Mouse (Mus musculus): Measurements from ENCODE around the gene Pde2a.

DNA sequence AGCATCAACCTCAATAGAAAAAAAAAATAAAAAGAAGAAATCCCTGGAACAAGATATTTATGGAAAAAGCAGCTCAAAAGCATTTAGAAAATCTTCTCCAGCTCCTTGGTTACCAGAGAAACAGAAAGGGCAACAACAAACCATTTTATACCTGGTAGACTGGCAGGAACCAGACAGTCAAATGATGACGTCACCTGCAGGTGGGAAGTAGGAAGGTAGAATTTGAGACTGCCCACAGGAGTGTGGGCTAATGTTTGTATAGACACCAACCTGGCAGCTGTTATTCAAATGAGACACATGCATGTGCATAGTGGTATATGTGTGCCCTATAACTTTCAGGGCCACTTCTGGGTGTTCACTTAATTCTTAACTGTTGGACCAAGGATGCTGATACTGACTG is 100.2 kb downstream of the Pde2a start:
- TF ChIP-seq CTCF (IDR thresholded peaks at IDR 0.05; ENCODE audit: borderline replicate concordance, extremely low read depth, insufficient read depth, insufficient read length) (no peak), POLR2A (IDR thresholded peaks at IDR 0.05; ENCODE audit: borderline replicate concordance, extremely low read depth, insufficient read depth, insufficient read length, poor library complexity, severe bottlenecking) (no peak)
